Mouse (Mus musculus) midbrain, embryonic 15.5 days (tissue): ENCODE data around the gene Ech1. TPM values are rescaled to one million over a fixed set of nuclear protein-coding genes. Genes with fewer than 3 reads are reported as not detected.

ENCODE experiments used
- ATAC-seq: fragments of 200-750 bp; cut with Nextera tagmentation; replicated peaks from 2 replicates; pipeline ENCODE4 v1.8.0; 2017; ENCODE audit warnings: moderate TSS enrichment
- H3K27ac ChIP-seq: fragments of 300-500 bp; sonication (generic); 2 replicates; pipeline ENCODE4 v1.5.1; 2015; ENCODE audit warnings: mild to moderate bottlenecking, inconsistent platforms
- H3K27me3 ChIP-seq: fragments of 300-500 bp; sonication (generic); replicated peaks from 2 replicates; pipeline ENCODE4 v1.6.1; 2015; ENCODE audit warnings: inconsistent platforms
- H3K36me3 ChIP-seq: fragments of 300-500 bp; sonication (generic); replicated peaks from 2 replicates; pipeline ENCODE4 v1.6.1; 2015; ENCODE audit warnings: inconsistent platforms
- H3K4me1 ChIP-seq: fragments of 300-500 bp; sonication (generic); 2 replicates; pipeline ENCODE4 v1.6.1; 2015; ENCODE audit warnings: inconsistent platforms
- H3K4me2 ChIP-seq: fragments of 300-500 bp; sonication (generic); 2 replicates; pipeline ENCODE4 v1.6.1; 2015; ENCODE audit warnings: inconsistent platforms, mild to moderate bottlenecking, moderate library complexity
- H3K4me3 ChIP-seq: fragments of 300-500 bp; sonication (generic); 2 replicates; pipeline ENCODE4 v1.5.1; 2015; ENCODE audit warnings: mild to moderate bottlenecking, inconsistent platforms
- H3K9ac ChIP-seq: fragments of 300-500 bp; sonication (generic); 2 replicates; pipeline ENCODE4 v1.6.1; 2015; ENCODE audit warnings: mild to moderate bottlenecking, inconsistent platforms
- H3K9me3 ChIP-seq: fragments of 300-500 bp; sonication (generic); 2 replicates; pipeline ENCODE4 v1.6.1; 2016; ENCODE audit warnings: inconsistent platforms
- WGBS: fragments of 180-500 bp; shearing (Covaris S2); methylation state at CpG from one replicate; pipeline ENCODE4 v1.1.7; 2015; ENCODE audit warnings: mixed read lengths; 5-methylcytosine and 5-hydroxymethylcytosine counted together
- polyA plus RNA-seq: library from polyadenylated mRNA; unstranded; fragments of >200 nt; fragmentation: Nextera tagmentation; extraction: Ambion mirVana; gene quantifications from 2 replicates; pipeline ENCODE4 v1.2.1, GENCODE M21; 2015

Ech1 gene
- polyA plus RNA-seq, 1 experiment from 2014 or later, result 92.7 TPM

DNA sequence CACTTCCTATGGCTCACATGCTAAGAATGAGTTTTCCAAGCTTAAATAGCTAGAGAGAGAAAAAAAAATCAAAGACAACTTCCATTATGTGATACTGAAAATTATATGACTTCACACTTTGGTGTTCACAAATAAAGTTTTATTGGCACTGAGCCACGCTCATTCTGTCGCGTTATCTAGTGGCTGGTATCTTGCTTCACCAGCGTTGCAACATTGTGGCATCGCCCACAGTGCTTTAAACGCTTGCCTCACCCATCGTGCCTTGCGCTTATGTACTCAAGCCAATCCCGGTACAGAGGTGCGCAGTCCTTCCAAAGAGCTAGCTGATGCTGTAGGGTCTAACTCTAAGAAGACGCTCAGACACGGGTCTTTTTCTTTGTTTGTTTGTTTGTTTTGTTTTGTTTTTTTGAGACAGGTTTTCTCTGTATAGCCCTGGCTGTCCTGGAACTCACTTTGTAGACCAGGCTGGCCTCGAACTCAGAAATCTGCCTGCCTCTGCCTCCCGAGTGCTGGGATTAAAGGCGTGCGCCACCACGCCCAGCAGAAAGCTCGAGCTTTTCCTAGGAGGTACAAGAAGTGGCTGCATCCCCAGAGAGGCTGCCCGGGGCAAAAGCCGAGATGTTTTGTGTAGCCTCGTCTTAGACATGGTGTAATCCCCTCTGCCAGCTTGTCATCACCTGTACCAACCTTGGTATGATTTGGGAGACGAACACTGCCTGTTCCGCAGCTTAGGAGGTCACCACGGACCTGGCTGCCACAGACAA is 46.1 kb downstream of the Ech1 start:
- no peaks in the 10 kb centered on the region for H3K9me3 ChIP-seq
- 90% methylated on average over 24 of the region's 24 CpGs for WGBS
- H3K4me2 ChIP-seq, result no peak overlapping the region
- H3K4me3 ChIP-seq, result no peak overlapping the region
- H3K9ac ChIP-seq, result no peak overlapping the region
- no peaks in the 10 kb centered on the region for H3K36me3 ChIP-seq
- no peak overlapping the region for H3K27ac ChIP-seq
- ATAC-seq, result no peak
- no peaks in the 10 kb centered on the region for H3K27me3 ChIP-seq
- no peaks in the 10 kb centered on the region for H3K4me1 ChIP-seq

DNA sequence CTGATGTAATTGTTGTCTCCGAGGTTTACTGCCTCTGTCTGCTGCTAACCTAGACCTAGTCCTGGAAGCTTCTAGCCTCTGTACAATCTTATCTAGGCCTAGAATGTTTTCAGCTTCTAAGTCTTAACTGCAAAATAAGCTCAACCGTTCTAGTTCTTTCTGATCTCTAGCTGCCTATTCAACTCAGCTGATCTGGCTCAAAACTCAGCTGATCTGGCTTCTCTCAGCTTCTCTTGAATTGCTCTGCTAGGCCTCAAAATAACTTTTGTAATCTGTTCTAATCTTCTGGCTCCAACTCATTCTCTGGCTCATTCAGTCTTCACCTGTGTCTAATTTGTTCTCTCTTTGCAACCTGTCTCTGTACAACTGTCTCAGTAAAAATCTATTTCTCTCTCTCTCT is 49.5 kb downstream of the Ech1 start:
- Histone ChIP-seq H3K9ac (no peak overlapping the region), H3K4me2 (no peak overlapping the region), H3K4me3 (no peak overlapping the region), H3K4me1 (no peaks in the 10 kb centered on the region), H3K27me3 (no peaks in the 10 kb centered on the region), H3K36me3 (no peaks in the 10 kb centered on the region), H3K27ac (no peak overlapping the region), H3K9me3 (no peaks in the 10 kb centered on the region)
- 67% methylated on average over 2 of the region's 2 CpGs for WGBS
- ATAC-seq, result no peak

DNA sequence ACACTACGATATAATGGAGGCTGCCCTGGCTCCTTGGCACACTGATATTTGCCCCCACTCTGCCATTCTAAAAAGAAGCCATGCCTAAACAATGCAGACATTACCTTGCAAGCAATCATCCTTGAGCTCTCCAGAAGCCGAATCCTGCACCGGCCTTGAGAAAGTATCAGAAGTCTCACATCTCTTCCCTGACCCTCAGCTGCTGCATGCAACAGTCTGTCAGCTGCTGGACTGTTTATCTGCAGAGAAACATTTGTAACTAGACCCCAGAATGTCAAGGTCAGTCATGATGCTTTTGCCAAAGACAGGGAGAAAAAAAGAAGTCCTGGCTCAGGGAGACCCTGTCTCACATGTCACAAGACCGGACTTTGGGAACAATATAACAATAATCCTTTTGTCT is 51.1 kb downstream of the Ech1 start:
- WGBS, result 80% methylated on average over 4 of the region's 4 CpGs
- ATAC-seq, result no peak
- Histone ChIP-seq H3K4me2 (no peak overlapping the region), H3K27me3 (no peaks in the 10 kb centered on the region), H3K4me1 (no peaks in the 10 kb centered on the region), H3K9ac (no peak overlapping the region), H3K27ac (no peak overlapping the region), H3K4me3 (no peak overlapping the region), H3K36me3 (no peaks in the 10 kb centered on the region), H3K9me3 (no peaks in the 10 kb centered on the region)

DNA sequence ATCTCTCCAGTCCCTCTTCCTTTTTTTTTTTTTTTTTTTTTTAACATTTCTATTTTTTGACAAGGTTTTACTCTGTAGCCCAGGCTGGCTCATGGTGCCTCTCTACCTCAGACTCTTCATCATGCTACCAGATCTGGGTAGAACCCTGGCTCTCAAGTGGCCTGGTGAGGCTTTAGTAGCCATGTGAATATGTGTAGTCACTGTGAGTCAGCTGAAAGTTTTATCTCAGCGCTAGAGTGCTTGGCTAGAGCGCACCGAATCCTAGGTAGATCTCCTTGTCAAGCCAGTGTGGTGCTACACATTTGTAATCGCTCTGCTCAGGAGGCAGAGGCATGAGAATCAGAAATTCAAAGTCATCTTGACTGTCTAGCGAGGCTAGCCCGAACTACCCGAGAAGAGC is 52.1 kb downstream of the Ech1 start:
- H3K36me3 ChIP-seq, result no peaks in the 10 kb centered on the region
- H3K4me3 ChIP-seq, result no peak overlapping the region
- no peak overlapping the region for H3K9ac ChIP-seq
- no peak for ATAC-seq
- H3K27me3 ChIP-seq, result no peaks in the 10 kb centered on the region
- H3K9me3 ChIP-seq, result no peaks in the 10 kb centered on the region
- H3K4me2 ChIP-seq, result no peak overlapping the region
- no peaks in the 10 kb centered on the region for H3K4me1 ChIP-seq
- 85% methylated on average over 7 of the region's 7 CpGs for WGBS
- H3K27ac ChIP-seq, result no peak overlapping the region

DNA sequence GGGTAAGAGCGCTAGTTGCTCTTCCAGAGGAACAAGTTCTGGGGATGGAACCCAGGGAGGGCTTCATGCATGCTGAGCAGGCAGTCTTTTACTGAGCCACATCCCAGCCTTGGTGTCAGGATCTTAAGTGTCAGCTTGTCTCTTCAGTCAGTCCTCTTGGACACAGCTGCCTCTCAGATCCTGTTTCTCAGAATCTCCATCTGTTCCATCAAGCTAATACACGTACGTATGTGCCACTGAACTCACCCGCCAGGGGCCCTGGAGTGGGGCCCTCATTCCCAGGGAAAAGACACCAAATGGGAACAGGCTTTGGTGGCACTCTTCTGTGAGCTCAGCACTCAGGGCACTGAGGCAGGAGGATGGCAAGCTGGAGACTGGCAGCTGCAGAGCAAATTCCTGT is 52.8 kb downstream of the Ech1 start:
- Histone ChIP-seq H3K27ac (no peak overlapping the region), H3K27me3 (no peaks in the 10 kb centered on the region), H3K4me2 (no peak overlapping the region), H3K36me3 (no peaks in the 10 kb centered on the region), H3K4me1 (no peaks in the 10 kb centered on the region), H3K9me3 (no peaks in the 10 kb centered on the region), H3K4me3 (no peak overlapping the region), H3K9ac (no peak overlapping the region)
- no peak for ATAC-seq
- 80% methylated on average over 4 of the region's 4 CpGs for WGBS

DNA sequence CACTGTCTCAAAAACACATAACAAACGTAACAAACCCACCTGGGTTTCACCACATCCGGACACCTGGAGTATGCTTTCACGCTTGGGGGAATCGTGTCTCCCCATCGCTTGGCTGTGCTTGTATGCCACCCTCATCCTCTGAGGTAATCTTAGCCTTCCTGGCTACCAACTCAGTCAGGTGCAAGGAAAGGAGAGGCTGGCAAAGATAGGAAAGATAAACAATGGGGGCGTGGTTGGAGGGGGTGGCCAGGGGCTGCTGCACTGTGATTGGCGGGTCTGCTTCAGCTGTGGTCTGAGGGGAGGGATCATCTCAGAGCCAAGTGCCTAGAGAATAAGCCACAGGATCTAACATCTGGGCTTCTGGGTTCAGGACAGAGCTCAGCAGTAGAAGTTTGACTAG is 54.6 kb downstream of the Ech1 start:
- ATAC-seq, result no peak
- Histone ChIP-seq H3K4me3 (no peak overlapping the region), H3K4me1 (no peaks in the 10 kb centered on the region), H3K27me3 (no peaks in the 10 kb centered on the region), H3K27ac (no peak overlapping the region), H3K9ac (no peak overlapping the region), H3K9me3 (no peaks in the 10 kb centered on the region), H3K4me2 (no peak overlapping the region), H3K36me3 (no peaks in the 10 kb centered on the region)
- WGBS, result 84% methylated on average over 7 of the region's 7 CpGs

DNA sequence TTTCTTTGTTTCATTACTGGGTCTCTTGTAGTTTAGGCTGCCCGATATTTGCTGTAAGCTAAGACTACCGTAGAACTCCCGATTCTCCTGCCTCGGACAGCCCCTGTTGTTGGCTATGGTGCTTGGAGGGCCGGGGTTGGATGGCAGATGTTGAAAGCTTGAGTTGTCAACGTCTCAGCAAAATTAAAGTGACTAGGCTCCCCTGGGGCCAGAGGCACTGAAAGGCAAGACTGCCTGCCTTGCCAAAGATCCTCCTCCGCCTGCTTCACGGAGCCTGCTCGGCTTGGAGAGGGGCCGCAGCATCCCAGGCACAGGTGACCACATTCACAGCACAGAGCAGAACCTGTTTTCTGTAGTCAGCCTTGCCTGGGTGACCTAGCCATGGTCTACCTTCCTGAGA is 55.5 kb downstream of the Ech1 start:
- H3K4me3 ChIP-seq, result no peak overlapping the region
- no peaks in the 10 kb centered on the region for H3K9me3 ChIP-seq
- no peaks in the 10 kb centered on the region for H3K27me3 ChIP-seq
- H3K27ac ChIP-seq, result no peak overlapping the region
- 64% methylated on average over 10 of the region's 10 CpGs for WGBS
- no peak overlapping the region for H3K9ac ChIP-seq
- no peak overlapping the region for H3K4me2 ChIP-seq
- no peaks in the 10 kb centered on the region for H3K36me3 ChIP-seq
- H3K4me1 ChIP-seq, result no peaks in the 10 kb centered on the region
- no peak for ATAC-seq

DNA sequence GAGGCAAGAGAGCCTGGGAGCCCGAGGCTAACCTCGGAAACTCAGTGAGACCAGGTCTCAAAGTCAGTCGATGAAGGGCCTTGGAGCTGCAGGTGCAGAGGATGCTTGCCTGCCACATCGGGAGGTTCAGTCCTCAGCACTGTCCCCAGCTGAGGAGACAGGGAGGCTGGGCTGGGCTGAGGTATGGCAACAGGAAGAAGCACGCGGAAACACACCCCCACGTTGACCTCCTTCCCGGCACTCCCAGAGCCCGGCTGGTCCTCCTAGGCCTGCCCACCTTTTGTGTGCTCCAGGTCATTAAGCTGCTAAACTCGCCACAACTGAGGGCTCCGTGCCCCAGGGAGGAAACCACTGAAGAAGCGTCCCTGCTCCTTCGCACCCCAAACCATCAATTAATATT is 56.2 kb downstream of the Ech1 start, which contains the start of gene Capn12:
TSS of gene Capn12 (plus strand) at position 224 of the 400 bp plus-strand sequence.
- Histone ChIP-seq H3K27me3 (no peaks in the 10 kb centered on the region), H3K4me1 (no peaks in the 10 kb centered on the region), H3K4me3 (no peak within 1 kb of the TSS), H3K9me3 (no peaks in the 10 kb centered on the region), H3K27ac (no peak within 1 kb of the TSS), H3K4me2 (no peak within 1 kb of the TSS), H3K36me3 (no peaks in the 10 kb centered on the region), H3K9ac (no peak within 1 kb of the TSS)
- 44% methylated on average over 13 of the region's 13 CpGs for whole genome bisulfite sequencing
- ATAC-seq, result no peak

Other genes with a start within 250 kb of the Ech1 start
- 22.8 and 24.8 TPM in 2 replicates for gene Samd4b, start 227.1 kb upstream of the Ech1 start, polyA plus RNA-seq
- 20.9 and 21.6 TPM in 2 replicates for gene Pak4, start 227.0 kb upstream of the Ech1 start, polyA plus RNA-seq
- 0.40 TPM in 1 of 2 replicates, not detected in the other for gene Acp7, start 193.9 kb upstream of the Ech1 start, polyA plus RNA-seq
- gene Fbxo27, start 132.4 kb upstream of the Ech1 start, polyA plus RNA-seq, result 10.2 and 12.1 TPM in 2 replicates
- 3.7 and 4.0 TPM in 2 replicates for gene Fbxo17, start 108.4 kb upstream of the Ech1 start, polyA plus RNA-seq
- gene Mrps12, start 83.4 kb upstream of the Ech1 start, polyA plus RNA-seq, result 96.7 and 106 TPM in 2 replicates
- gene Sars2, start 83.2 kb upstream of the Ech1 start, polyA plus RNA-seq, result 18.3 and 18.7 TPM in 2 replicates
- gene Ccer2, start 69.0 kb upstream of the Ech1 start, polyA plus RNA-seq, result 0.36 and 0.50 TPM in 2 replicates
- gene Sirt2, start 58.5 kb upstream of the Ech1 start, polyA plus RNA-seq, result 125 and 129 TPM in 2 replicates
- gene Nfkbib, start 57.7 kb upstream of the Ech1 start, polyA plus RNA-seq, result 65.8 and 66.5 TPM in 2 replicates
- 2.4 and 3.3 TPM in 2 replicates for gene Rinl, start 36.2 kb upstream of the Ech1 start, polyA plus RNA-seq
- gene Hnrnpl, start 16.7 kb upstream of the Ech1 start, polyA plus RNA-seq, result 175 and 176 TPM in 2 replicates
- 5.6 and 8.2 TPM in 2 replicates for gene Lgals4, start 8.6 kb downstream of the Ech1 start, polyA plus RNA-seq
- gene Lgals7, start 38.6 kb downstream of the Ech1 start, polyA plus RNA-seq, result 7.8 and 9.2 TPM in 2 replicates
- gene Capn12, start 56.2 kb downstream of the Ech1 start, polyA plus RNA-seq, result 0.33 and 0.52 TPM in 2 replicates
- 140 and 143 TPM in 2 replicates for gene Actn4, start 137.1 kb downstream of the Ech1 start, polyA plus RNA-seq
- 269 and 284 TPM in 2 replicates for gene Eif3k, start 156.6 kb downstream of the Ech1 start, polyA plus RNA-seq
- gene Map4k1, start 156.8 kb downstream of the Ech1 start, polyA plus RNA-seq, result 8.5 and 11.4 TPM in 2 replicates